Mouse (Mus musculus) CH12.LX (cell line): Measurements from ENCODE around the gene Ctsl.

Source experiments
- CTCF ChIP-seq, 2 experiments: IDR thresholded peaks in 1 of 2; conservative IDR thresholded peaks in 1 of 2; 2 replicates each; pipeline ENCODE4 v1.5.1; 2011 to 2012; ENCODE audit warnings: low read depth in 2 of 2, low read length in 2 of 2, improper control_type of control experiment in 1 of 2, inconsistent platforms in 1 of 2, mild to moderate bottlenecking in 1 of 2, moderate library complexity in 1 of 2
- MAX ChIP-seq: IDR thresholded peaks from 2 replicates; pipeline ENCODE4 v1.6.1; 2011; ENCODE audit warnings: low read length, improper control_type of control experiment
- POLR2A ChIP-seq: IDR thresholded peaks from 2 replicates; pipeline ENCODE4 v1.6.1; 2011; ENCODE audit warnings: low read depth, mild to moderate bottlenecking, improper control_type of control experiment, low read length
- TBP ChIP-seq: conservative IDR thresholded peaks from 2 replicates; pipeline ENCODE4 v1.6.1; 2011; ENCODE audit warnings: low read depth, low read length, improper control_type of control experiment
- ZNF384 ChIP-seq: IDR thresholded peaks from 2 replicates; pipeline ENCODE4 v1.6.1; 2012; ENCODE audit warnings: low read depth, low read length, improper control_type of control experiment, inconsistent platforms

DNA sequence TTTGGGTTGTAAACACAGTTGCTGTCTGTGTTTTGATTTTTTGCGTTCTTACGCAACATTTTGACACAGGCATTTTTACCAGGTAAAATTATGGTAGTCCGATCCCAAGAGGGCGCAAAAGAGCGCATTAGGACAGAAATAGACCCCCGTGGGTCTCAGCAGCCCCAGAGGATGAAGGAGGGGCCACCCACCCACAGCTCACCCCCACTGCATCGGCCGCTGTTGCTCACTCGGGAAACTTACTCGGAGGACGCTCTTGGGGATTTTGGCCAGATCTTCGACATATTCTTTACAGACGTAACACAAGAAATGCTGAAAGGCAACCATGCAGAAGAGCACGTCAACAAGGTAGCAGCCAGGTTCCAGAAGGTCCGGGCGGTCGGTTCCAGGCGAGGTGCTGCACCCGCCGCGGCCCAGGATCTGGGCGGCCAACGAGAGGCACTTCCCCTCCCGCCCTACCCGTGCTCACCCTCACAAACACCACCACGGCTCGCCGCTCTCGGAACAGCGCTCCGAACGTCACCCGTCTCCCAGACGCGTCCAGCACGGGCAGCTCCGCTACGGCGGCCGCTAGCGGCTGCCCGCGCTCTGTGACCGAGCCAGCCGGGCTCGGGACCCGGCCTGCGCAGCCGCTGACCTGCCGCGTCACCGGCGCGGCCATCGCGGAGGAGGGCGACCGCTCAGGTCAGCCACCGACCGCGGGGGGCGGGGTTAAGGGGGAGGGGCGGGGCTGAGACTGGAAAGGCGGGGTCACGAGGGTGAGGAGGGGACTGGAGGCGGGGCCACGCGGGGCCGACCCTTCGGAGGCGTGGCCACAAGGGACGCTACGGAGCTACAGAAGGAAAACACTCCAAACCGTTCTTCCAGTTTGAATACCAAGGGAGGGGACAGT, 58.4 kb downstream of the Ctsl start, which contains the start of gene Aaed1:
- TF ChIP-seq ZNF384 = no peak
- peak in 1 of 2 experiments; percentile 56; a peak in 2 of 4 replicates for TF ChIP-seq CTCF (conservative IDR thresholded peaks at IDR 0.05 in 1 of 2, IDR thresholded peaks at IDR 0.05 in 1 of 2; ENCODE audit: low read depth in 2 of 2, low read length in 2 of 2)
- TF ChIP-seq POLR2A = peak; percentile 72
- no peak for TF ChIP-seq TBP
- no peak for TF ChIP-seq MAX
